Mouse (Mus musculus): Measurements from ENCODE around the gene Gnl2. TPM values are rescaled to one million over a fixed set of nuclear protein-coding genes. Genes with fewer than 3 reads are reported as not detected.

Gnl2 gene
- polyA plus RNA-seq, 1 experiment from 2014 or later: 88.7 TPM

DNA sequence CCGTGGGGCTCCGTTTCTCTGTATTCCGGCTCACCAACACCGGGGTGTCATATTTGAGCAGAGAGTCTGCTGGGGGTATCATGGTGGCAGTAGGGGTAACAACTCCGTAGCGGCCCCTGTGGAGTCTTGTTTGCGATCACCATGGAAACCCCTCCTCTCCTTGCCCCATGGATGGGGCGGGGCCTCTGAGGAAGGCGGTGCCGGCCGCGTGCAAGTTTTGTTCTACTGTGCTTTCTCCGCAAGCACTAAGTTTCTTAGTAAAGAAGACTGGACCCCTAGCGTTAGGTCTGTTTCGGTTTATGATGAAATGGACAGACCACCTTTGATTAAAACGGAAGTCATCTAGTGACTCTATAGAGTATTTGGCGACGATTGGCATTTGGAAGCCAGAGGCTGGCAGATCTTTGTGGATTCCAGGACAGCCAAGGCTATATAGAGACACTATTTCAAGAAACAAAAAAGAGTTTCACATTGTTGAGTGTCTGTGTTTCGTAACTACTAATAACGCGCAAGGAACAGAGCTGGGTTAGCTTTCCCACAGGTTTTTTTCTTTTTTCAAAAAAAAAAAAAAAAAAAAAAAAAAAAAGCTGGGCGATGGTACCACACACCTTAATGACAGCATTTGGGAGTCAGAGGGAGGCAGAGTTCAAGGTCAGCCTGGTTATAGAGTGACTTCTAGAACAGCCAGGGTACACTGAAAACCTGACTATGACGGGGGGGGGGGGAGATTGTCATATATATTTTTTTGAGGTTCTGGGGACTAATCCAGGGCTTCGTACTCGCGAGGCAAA lies 49.3 kb downstream of the Gnl2 start, which contains the start of gene Dnali1:
Gene Dnali1 (minus strand): TSS at position 187 of the 791 bp plus-strand sequence.
- Histone ChIP-seq H3K4me2 (peak within 1 kb of the TSS; percentile 65), H3K4me3 (ENCODE audit: low read depth, low read length) (peak within 1 kb of the TSS; percentile 85), H3K27me3 (ENCODE audit: control insufficient read depth, insufficient read depth, low read length) (no peaks in the 10 kb centered on the region), H3K27ac (ENCODE audit: low read depth, low read length) (no peak within 1 kb of the TSS), H3K9ac (ENCODE audit: low read length) (peak within 1 kb of the TSS; percentile 80), H3K4me1 (ENCODE audit: control insufficient read depth, insufficient read depth, low read length) (peaks cover 13% of the 10 kb centered on the region), H3K9me3 (ENCODE audit: control insufficient read depth, low read length) (no peaks in the 10 kb centered on the region), H3K36me3 (ENCODE audit: control insufficient read depth, insufficient read depth, low read length) (peaks cover 7% of the 10 kb centered on the region)
- DNase-seq (ENCODE audit: low spot score, missing footprints) (peak; percentile 91), ATAC-seq (ENCODE audit: low FRiP score) (peak; percentile 61)
- 2% methylated on average over 26 of the region's 26 CpGs for WGBS

DNA sequence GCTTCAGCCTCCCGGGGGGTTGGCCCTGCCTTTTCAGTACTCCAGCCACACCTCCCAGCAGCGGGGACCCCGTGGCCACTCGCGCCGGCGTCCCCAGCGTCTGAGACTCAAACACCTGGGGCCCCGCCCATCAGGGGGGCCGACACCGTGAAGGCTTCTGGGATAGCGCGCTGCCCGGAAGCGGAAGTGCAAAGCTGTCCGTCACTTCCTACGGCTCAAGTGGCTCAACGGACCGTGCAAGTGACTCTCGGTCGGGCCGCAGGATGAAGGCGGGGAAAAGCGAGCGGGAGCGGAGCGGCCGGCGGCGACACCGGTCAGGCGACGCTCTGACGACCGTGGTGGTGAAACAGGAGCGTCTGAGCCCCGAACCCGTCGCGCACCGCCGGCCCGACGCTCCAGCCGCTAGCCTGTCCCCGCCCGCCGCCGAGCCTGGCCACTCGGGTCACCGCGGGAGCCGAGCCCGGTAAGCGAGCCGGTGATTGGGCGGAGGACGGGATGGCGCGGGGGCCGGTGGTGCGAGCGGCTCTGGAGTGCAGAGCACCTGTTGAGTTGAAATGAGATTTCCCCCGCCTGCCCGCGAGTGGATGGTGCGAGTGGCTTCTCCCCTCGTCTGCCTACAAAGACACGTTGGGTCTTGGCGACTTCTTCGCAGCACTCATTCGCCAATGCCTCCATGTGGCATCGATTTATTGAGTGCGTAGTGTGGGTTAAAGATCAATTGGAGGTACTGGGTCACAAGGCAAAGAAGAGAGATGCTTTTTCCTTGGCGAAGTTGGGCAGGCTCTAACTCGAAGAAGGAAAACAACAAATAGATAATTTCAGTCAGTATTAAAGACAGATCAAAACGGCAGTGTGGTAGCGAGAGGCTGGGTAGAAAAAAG lies 50.3 kb downstream of the Gnl2 start, which contains the start of gene Snip1:
Gene Snip1 (plus strand): TSS at position 183 of the 881 bp plus-strand sequence.
- peak within 1 kb of the TSS; percentile 80 for H3K9ac ChIP-seq (ENCODE audit: low read length)
- H3K36me3 ChIP-seq (ENCODE audit: control insufficient read depth, insufficient read depth, low read length): peaks cover 17% of the 10 kb centered on the region
- no peaks in the 10 kb centered on the region for H3K9me3 ChIP-seq (ENCODE audit: control insufficient read depth, low read length)
- DNase-seq (ENCODE audit: low spot score, missing footprints) (peak; percentile 99), ATAC-seq (ENCODE audit: low FRiP score) (peak; percentile 94)
- WGBS: under 1% methylated on average over 78 of the region's 78 CpGs
- H3K4me3 ChIP-seq (ENCODE audit: low read depth, low read length): peak within 1 kb of the TSS; percentile 85
- no peak within 1 kb of the TSS for H3K27ac ChIP-seq (ENCODE audit: low read depth, low read length)
- H3K4me1 ChIP-seq (ENCODE audit: control insufficient read depth, insufficient read depth, low read length): peaks cover 13% of the 10 kb centered on the region
- no peaks in the 10 kb centered on the region for H3K27me3 ChIP-seq (ENCODE audit: control insufficient read depth, insufficient read depth, low read length)
- peak within 1 kb of the TSS; percentile 65 for H3K4me2 ChIP-seq

DNA sequence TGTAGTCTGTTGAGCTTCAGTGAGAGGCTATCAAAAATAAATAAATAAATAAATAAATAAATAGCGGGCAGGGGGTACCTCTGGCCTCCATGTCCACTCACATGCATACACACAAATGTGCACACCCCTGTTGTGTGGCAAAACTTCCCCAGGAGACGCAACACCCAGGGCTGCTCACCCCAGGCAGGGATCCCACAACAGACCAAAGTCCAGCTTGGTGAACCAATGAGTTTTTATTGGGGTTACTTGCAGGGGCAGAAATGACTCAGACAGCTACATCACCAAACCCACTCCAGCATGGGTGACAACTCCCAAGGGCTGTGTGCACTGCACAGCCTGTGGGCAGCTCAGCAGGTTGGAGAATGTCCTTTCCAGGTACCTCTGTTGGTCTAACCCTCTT lies 61.3 kb downstream of the Gnl2 start:
- DNase-seq (ENCODE audit: low spot score, missing footprints) (no peak), ATAC-seq (ENCODE audit: low FRiP score) (no peak)
- Histone ChIP-seq H3K9me3 (ENCODE audit: control insufficient read depth, low read length) (no peaks in the 10 kb centered on the region), H3K9ac (ENCODE audit: low read length) (no peak overlapping the region), H3K36me3 (ENCODE audit: control insufficient read depth, insufficient read depth, low read length) (peaks cover 17% of the 10 kb centered on the region), H3K27ac (ENCODE audit: low read depth, low read length) (no peak overlapping the region), H3K4me3 (ENCODE audit: low read depth, low read length) (no peak overlapping the region), H3K4me2 (no peak overlapping the region), H3K4me1 (ENCODE audit: control insufficient read depth, insufficient read depth, low read length) (no peaks in the 10 kb centered on the region), H3K27me3 (ENCODE audit: control insufficient read depth, insufficient read depth, low read length) (no peaks in the 10 kb centered on the region)
- WGBS: 91% methylated on average over 2 of the region's 2 CpGs

DNA sequence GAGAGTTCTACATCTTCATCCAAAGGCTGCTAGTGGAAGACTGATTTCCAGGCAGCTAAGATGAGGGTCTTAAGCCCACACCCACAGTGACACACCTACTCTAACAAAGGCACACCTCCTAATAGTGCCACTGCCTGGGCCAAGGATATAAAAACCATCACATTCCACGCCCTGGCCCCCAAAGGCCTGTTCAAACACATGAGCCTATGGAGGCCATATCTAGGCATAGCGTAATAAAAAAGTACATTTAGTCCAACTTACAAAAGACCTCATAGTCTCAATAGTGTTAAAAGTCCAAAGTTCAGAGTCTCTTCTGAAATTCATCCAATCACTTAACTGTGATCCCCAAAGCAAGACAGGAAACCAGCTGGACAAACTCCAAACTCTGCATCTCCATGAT lies 62.3 kb downstream of the Gnl2 start:
- ATAC-seq (ENCODE audit: low FRiP score) (no peak), DNase-seq (ENCODE audit: low spot score, missing footprints) (no peak)
- peaks cover 12% of the 10 kb centered on the region for H3K36me3 ChIP-seq (ENCODE audit: control insufficient read depth, insufficient read depth, low read length)
- no peaks in the 10 kb centered on the region for H3K9me3 ChIP-seq (ENCODE audit: control insufficient read depth, low read length)
- H3K4me3 ChIP-seq (ENCODE audit: low read depth, low read length): no peak overlapping the region
- H3K27ac ChIP-seq (ENCODE audit: low read depth, low read length): no peak overlapping the region
- H3K27me3 ChIP-seq (ENCODE audit: control insufficient read depth, insufficient read depth, low read length): no peaks in the 10 kb centered on the region
- H3K4me1 ChIP-seq (ENCODE audit: control insufficient read depth, insufficient read depth, low read length): no peaks in the 10 kb centered on the region
- WGBS: 95% methylated on average over 2 of the region's 2 CpGs
- H3K9ac ChIP-seq (ENCODE audit: low read length): no peak overlapping the region
- no peak overlapping the region for H3K4me2 ChIP-seq

DNA sequence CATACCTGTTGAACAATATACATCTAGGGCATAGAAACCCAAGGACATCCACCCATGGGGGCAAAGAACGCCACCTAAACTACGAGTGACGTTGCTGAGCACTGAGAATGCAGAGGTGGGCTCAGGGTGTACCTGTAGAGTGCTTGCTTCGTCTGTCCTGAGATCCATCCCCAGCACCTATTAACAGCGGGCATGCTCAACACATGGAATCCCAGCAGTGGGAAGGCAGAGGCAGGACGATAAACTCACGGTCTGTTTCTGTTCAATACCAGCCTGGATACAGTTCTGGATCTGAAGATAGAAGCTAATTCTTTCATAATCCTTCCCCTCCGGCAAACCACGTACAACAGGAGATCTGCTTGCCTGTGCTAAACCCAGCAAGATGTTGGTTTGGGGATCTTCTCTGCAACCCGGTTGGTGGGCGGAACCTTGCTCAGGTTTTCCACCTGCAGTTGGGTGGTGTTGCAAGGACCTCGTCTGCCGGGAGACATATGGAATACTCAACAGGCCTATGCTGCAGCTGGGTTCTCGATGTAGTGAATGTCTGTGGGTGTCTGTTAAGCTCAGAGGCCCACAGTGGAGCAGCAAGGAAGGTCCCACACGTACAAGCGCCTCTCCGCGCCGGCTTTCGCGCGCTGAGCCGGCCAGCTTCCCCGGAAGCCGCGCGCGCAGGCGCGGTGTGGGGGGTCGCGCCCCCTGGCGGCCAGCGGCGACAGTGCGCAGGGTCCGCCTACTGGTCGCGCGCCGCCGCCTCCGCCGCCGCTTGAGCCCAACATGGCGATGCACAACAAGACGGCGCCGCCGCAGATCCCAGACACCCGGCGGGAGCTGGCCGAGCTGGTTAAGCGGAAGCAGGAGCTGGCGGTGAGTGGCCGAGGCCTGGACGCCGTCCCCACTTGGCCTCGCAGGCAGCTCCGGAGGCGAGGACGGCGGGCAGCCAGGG lies 68.3 kb downstream of the Gnl2 start, which contains the start of gene Meaf6:
Gene Meaf6 (plus strand): TSS at position 732 of the 943 bp plus-strand sequence.
- no peaks in the 10 kb centered on the region for H3K27me3 ChIP-seq (ENCODE audit: control insufficient read depth, insufficient read depth, low read length)
- H3K9me3 ChIP-seq (ENCODE audit: control insufficient read depth, low read length): no peaks in the 10 kb centered on the region
- H3K36me3 ChIP-seq (ENCODE audit: control insufficient read depth, insufficient read depth, low read length): peaks cover 6% of the 10 kb centered on the region; the same call in 1 of the 2 replicates
- H3K4me2 ChIP-seq: peak within 1 kb of the TSS; percentile 81
- peaks cover 16% of the 10 kb centered on the region for H3K4me1 ChIP-seq (ENCODE audit: control insufficient read depth, insufficient read depth, low read length)
- WGBS: 2% methylated on average over 61 of the region's 63 CpGs
- peak within 1 kb of the TSS; percentile 90 for H3K4me3 ChIP-seq (ENCODE audit: low read depth, low read length)
- ATAC-seq (ENCODE audit: low FRiP score) (peak; percentile 91), DNase-seq (ENCODE audit: low spot score, missing footprints) (peak; percentile 99)
- H3K27ac ChIP-seq (ENCODE audit: low read depth, low read length): peak within 1 kb of the TSS; percentile 93
- H3K9ac ChIP-seq (ENCODE audit: low read length): peak within 1 kb of the TSS; percentile 95

DNA sequence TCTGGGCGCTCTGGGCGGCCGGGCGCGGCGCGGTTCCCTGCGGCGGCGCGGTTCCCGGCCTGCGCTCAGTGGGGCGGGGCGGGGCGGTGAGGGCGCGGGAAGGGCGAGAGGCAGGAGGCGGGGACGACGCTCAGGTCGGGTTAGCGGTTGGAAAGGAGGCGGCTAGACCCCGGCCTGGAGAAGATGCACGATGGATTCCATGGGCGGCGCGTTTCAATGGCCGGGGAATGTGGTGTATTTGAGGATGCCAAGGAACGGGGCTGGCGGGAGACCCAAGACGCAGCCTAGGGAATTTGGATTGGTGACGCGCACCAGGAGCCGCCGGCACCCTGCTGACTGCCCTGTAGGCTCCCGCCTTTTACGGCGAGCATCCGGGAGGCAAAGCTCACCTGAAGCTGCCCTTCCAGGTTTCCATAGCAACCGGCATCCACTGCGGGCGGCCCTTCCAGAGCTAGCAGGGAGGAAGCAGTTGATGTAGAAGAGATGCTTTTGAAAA lies 69.0 kb downstream of the Gnl2 start:
- H3K27ac ChIP-seq (ENCODE audit: low read depth, low read length): peak overlapping the region; percentile 93
- peak overlapping the region; percentile 81 for H3K4me2 ChIP-seq
- no peak for DNase-seq (ENCODE audit: low spot score, missing footprints)
- WGBS: under 1% methylated on average over 45 of the region's 45 CpGs
- peak; percentile 94 for ATAC-seq (ENCODE audit: low FRiP score)
- peak overlapping the region; percentile 90 for H3K4me3 ChIP-seq (ENCODE audit: low read depth, low read length)
- H3K36me3 ChIP-seq (ENCODE audit: control insufficient read depth, insufficient read depth, low read length): peaks cover 8% of the 10 kb centered on the region
- H3K9me3 ChIP-seq (ENCODE audit: control insufficient read depth, low read length): no peaks in the 10 kb centered on the region
- H3K27me3 ChIP-seq (ENCODE audit: control insufficient read depth, insufficient read depth, low read length): no peaks in the 10 kb centered on the region
- H3K4me1 ChIP-seq (ENCODE audit: control insufficient read depth, insufficient read depth, low read length): peaks cover 16% of the 10 kb centered on the region
- peak overlapping the region; percentile 95 for H3K9ac ChIP-seq (ENCODE audit: low read length)

DNA sequence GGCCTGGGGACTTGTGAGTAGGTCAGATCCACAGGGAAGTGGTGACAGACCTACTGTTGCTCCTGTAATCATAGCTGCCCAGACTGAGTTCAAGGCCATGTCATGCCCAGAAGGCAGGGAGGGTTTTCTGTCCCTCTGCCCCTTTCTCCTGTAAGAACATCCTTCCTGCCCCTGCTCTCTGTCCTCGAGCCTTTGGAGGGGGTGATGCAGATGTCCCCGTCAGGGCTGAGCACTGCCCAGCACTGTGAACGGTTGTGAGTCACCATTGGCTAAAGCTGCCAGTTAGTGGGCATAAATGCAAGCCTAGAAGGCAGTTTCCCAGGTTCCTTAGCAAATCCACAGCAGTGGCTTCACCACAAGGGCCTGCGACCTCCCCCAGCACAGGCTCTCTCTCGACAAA lies 76.6 kb downstream of the Gnl2 start:
- Histone ChIP-seq H3K9me3 (ENCODE audit: control insufficient read depth, low read length) (no peaks in the 10 kb centered on the region), H3K9ac (ENCODE audit: low read length) (no peak overlapping the region), H3K4me1 (ENCODE audit: control insufficient read depth, insufficient read depth, low read length) (no peaks in the 10 kb centered on the region), H3K4me3 (ENCODE audit: low read depth, low read length) (no peak overlapping the region), H3K4me2 (no peak overlapping the region), H3K27me3 (ENCODE audit: control insufficient read depth, insufficient read depth, low read length) (no peaks in the 10 kb centered on the region), H3K27ac (ENCODE audit: low read depth, low read length) (no peak overlapping the region), H3K36me3 (ENCODE audit: control insufficient read depth, insufficient read depth, low read length) (peaks cover 11% of the 10 kb centered on the region; the same call in 1 of the 2 replicates)
- DNase-seq (ENCODE audit: low spot score, missing footprints) (no peak), ATAC-seq (ENCODE audit: low FRiP score) (no peak)
- 86% methylated on average over 5 of the region's 5 CpGs for WGBS

DNA sequence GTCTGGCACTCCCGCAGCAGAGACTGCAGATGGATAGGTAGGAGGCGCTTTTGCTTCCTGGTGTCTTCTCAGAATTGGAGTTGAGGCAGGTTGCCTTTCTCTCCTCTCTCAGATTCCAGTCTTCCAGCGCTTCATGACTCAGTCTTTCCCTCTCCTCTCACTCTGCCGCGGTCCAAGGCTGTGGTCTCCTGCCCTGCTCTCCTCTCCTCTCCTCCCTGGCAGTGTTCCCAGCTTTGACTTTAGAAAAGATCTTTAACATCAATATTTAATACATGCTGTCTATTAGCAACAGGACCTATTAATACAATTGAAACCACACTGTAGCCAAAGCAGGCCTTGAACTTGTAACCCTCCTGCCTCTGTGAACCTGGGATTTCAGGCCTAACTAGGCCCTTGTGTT lies 79.7 kb downstream of the Gnl2 start:
- H3K4me2 ChIP-seq: no peak overlapping the region
- H3K27ac ChIP-seq (ENCODE audit: low read depth, low read length): no peak overlapping the region
- H3K9ac ChIP-seq (ENCODE audit: low read length): no peak overlapping the region
- no peak overlapping the region for H3K4me3 ChIP-seq (ENCODE audit: low read depth, low read length)
- WGBS: 92% methylated on average over 5 of the region's 5 CpGs
- no peak for DNase-seq (ENCODE audit: low spot score, missing footprints)
- H3K4me1 ChIP-seq (ENCODE audit: control insufficient read depth, insufficient read depth, low read length): no peaks in the 10 kb centered on the region
- H3K27me3 ChIP-seq (ENCODE audit: control insufficient read depth, insufficient read depth, low read length): no peaks in the 10 kb centered on the region
- H3K36me3 ChIP-seq (ENCODE audit: control insufficient read depth, insufficient read depth, low read length): no peaks in the 10 kb centered on the region; the same call in 1 of the 2 replicates
- ATAC-seq (ENCODE audit: low FRiP score): no peak
- no peaks in the 10 kb centered on the region for H3K9me3 ChIP-seq (ENCODE audit: control insufficient read depth, low read length)

Measured in midbrain, embryonic 11.5 days (tissue).